Mouse (Mus musculus) testis, adult 2 months (tissue): Measurements from ENCODE around the gene Cnot11. TPM values are rescaled to one million over a fixed set of nuclear protein-coding genes. Genes with fewer than 3 reads are reported as not detected.
A peak's percentile ranks its signal among the peaks of the same experiment; 100 is the strongest.

Experiments
- H3K27ac ChIP-seq: fragments of 200-500 bp; 2 replicates; pipeline ENCODE4 v1.5.1; 2012; ENCODE audit warnings: low read depth, low read length; ENCODE audit not compliant: control insufficient read depth, insufficient read depth
- H3K27me3 ChIP-seq: fragments of 200-500 bp; 2 replicates; pipeline ENCODE4 v1.6.1; 2012; ENCODE audit warnings: mild to moderate bottlenecking, low read length, moderate library complexity; ENCODE audit not compliant: control insufficient read depth, insufficient read depth
- H3K36me3 ChIP-seq: fragments of 200-500 bp; 2 replicates; pipeline ENCODE4 v1.6.1; 2012; ENCODE audit warnings: mild to moderate bottlenecking, low read length; ENCODE audit not compliant: control insufficient read depth, insufficient read depth
- H3K4me1 ChIP-seq: fragments of 200-500 bp; 2 replicates; pipeline ENCODE4 v1.6.1; 2012; ENCODE audit warnings: low read length; ENCODE audit not compliant: control insufficient read depth, insufficient read depth
- H3K4me3 ChIP-seq: fragments of 200-500 bp; 2 replicates; pipeline ENCODE4 v1.5.1; 2012; ENCODE audit warnings: low read depth, mild to moderate bottlenecking, low read length, moderate library complexity, mixed read lengths; ENCODE audit not compliant: control insufficient read depth
- CTCF ChIP-seq: fragments of 200-500 bp; IDR thresholded peaks from 2 replicates; pipeline ENCODE4 v1.5.1; 2012; ENCODE audit warnings: low read depth, mild to moderate bottlenecking, inconsistent platforms, low read length, moderate library complexity; ENCODE audit not compliant: control insufficient read depth, insufficient read depth, insufficient replicate concordance
- POLR2A ChIP-seq: fragments of 200-500 bp; IDR thresholded peaks from 2 replicates; pipeline ENCODE4 v1.6.1; 2012; ENCODE audit warnings: low read depth, mild to moderate bottlenecking, inconsistent platforms, low read length, moderate library complexity; ENCODE audit not compliant: control insufficient read depth
- polyA plus RNA-seq: library from polyadenylated mRNA; depleted of rRNA; stranded (reverse); fragments of >200 nt; gene quantifications from 2 replicates; pipeline ENCODE4 v1.2.3, GENCODE M21; 2012

Cnot11 gene
- polyA plus RNA-seq, 1 experiment: 9.2 TPM

GRCm38 (mm10) chr1:39535515-39536311, 921 bp downstream of the Cnot11 start:
- Histone ChIP-seq H3K27me3 (no peaks in the 10 kb centered on the region), H3K4me1 (peaks cover 8% of the 10 kb centered on the region), H3K4me3 (peak overlapping the region; percentile 95), H3K27ac (peak overlapping the region; percentile 80), H3K36me3 (peaks cover 1% of the 10 kb centered on the region)
- TF ChIP-seq CTCF: no peak
- TF ChIP-seq POLR2A: peak; percentile 84

GRCm38 (mm10) chr1:39536701-39537100, 1.9 kb downstream of the Cnot11 start:
- Histone ChIP-seq H3K4me1 (peaks cover 8% of the 10 kb centered on the region), H3K27me3 (no peaks in the 10 kb centered on the region), H3K36me3 (peaks cover 1% of the 10 kb centered on the region), H3K27ac (0 out of 2 replicates have a peak overlapping the region, but pooled peaks have one; percentile 12), H3K4me3 (peak overlapping the region; percentile 95; the same call in 1 of the 2 replicates)
- TF ChIP-seq CTCF (no peak), POLR2A (no peak)

DNA sequence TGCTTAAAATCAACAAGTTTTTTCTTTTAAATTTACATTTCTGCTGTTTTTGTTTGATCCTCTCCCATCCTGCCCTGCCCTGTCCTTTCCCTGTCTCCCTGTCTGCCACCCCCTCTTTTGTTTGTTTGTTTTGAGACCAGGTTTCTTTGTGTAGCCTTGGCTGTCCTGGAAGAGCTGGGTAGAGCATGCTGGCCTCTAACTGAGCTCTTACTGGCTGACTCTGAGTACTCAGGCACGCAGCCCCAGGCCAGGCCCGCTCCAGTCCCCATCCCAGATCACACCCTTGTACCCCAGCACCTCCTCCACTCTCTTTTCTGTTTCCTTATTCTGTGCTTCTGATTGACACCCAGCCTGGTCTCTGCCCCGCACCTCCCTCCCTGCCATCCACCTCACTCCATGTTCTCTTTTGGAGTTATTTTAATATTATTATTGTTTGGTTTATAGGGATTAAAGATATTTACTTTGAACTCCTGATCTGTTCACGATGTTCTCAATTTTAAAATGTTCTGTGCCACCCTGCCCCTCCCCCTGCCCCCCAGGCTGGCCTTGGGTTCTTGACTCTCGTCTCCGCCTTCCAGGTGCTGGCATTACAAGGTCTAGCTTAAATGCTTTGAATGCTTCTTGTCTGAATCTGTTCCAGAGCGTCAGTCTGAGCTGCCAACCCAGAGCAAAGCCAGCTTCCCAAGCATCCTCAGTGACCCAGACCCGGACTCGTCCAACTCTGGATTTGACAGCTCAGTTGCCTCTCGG, 3.0 kb downstream of the Cnot11 start:
- H3K4me1 ChIP-seq: peaks cover 8% of the 10 kb centered on the region
- no peak overlapping the region for H3K4me3 ChIP-seq
- TF ChIP-seq CTCF: no peak
- TF ChIP-seq POLR2A: no peak
- peaks cover 1% of the 10 kb centered on the region for H3K36me3 ChIP-seq
- no peak overlapping the region for H3K27ac ChIP-seq
- no peaks in the 10 kb centered on the region for H3K27me3 ChIP-seq

DNA sequence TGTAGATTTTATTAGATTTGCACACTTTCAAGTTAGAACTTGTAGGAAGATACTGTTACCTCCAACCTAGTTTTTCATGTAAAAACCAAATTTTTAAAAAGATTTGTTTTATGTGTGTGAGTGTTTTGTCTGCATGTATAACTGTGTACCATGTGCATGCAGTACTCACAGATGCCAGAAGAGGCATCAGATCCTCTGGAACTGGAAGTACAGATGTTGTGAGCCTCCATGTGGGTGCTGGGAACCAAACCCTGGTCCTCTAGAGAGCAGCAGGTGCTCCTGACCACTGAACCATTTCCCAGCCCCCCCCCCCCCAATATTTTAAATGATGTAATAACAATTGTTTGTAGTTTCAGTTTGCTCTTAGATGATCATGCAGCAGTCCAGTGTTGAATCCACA, 5.8 kb downstream of the Cnot11 start:
- Histone ChIP-seq H3K4me3 (peak overlapping the region; percentile 38; the same call in 1 of the 2 replicates), H3K27me3 (no peaks in the 10 kb centered on the region), H3K27ac (no peak overlapping the region), H3K36me3 (peaks cover 1% of the 10 kb centered on the region), H3K4me1 (peaks cover 4% of the 10 kb centered on the region)
- TF ChIP-seq POLR2A (no peak), CTCF (no peak)

- H3K36me3 ChIP-seq: no peaks in the 10 kb centered on the region; the same call in 1 of the 2 replicates
- H3K27me3 ChIP-seq: no peaks in the 10 kb centered on the region
- no peak overlapping the region for H3K4me3 ChIP-seq
- TF ChIP-seq CTCF: no peak
- no peak for TF ChIP-seq POLR2A
- no peak overlapping the region for H3K27ac ChIP-seq
- H3K4me1 ChIP-seq: no peaks in the 10 kb centered on the region
Measured at GRCm38 (mm10) chr1:39545589-39545988, 10.8 kb downstream of the Cnot11 start.

DNA sequence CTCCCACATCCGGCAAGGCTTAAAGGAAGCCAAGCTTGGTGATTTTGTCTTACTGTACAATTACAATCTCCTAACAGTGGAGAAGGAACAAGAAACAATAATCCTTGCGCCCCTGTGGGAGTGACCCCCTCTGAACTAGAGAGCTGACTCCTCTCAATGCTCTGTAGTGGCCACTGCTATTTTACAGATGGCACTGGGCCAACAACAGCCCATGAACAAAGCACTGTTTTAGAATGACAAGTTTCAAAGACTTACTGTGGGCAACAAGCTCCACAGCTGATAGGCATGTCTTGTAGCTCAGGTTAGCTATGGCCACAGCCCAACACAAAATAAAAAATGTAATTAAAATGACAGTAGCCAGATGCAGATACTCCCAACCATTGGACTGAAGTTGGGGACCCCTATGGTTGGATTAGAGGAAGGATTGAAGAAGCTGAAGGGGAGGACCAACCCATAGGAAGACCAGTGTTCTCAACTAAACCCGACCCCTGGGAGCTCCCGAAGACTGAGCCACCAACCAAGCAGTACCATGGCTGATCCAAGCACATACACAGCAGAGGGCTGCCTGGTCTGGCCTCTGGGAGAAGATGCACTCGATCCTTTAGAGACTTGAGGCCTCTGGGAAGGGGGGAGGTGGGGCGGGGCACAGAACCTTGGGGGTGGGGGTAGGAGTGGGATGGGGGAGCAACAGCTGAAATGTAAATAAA, 11.5 kb downstream of the Cnot11 start:
- no peak for TF ChIP-seq CTCF
- no peak for TF ChIP-seq POLR2A
- Histone ChIP-seq H3K4me3 (no peak overlapping the region), H3K27me3 (no peaks in the 10 kb centered on the region), H3K27ac (no peak overlapping the region), H3K4me1 (no peaks in the 10 kb centered on the region), H3K36me3 (no peaks in the 10 kb centered on the region; the same call in 1 of the 2 replicates)
